Mouse (Mus musculus): ENCODE measurements around the gene Kctd8.
"Not testable (repeated sequence)": the region's sequence is repeated elsewhere in the genome, so short reads cannot be mapped to it uniquely, and the experiment has no call there.

The Kctd8 gene

DNA sequence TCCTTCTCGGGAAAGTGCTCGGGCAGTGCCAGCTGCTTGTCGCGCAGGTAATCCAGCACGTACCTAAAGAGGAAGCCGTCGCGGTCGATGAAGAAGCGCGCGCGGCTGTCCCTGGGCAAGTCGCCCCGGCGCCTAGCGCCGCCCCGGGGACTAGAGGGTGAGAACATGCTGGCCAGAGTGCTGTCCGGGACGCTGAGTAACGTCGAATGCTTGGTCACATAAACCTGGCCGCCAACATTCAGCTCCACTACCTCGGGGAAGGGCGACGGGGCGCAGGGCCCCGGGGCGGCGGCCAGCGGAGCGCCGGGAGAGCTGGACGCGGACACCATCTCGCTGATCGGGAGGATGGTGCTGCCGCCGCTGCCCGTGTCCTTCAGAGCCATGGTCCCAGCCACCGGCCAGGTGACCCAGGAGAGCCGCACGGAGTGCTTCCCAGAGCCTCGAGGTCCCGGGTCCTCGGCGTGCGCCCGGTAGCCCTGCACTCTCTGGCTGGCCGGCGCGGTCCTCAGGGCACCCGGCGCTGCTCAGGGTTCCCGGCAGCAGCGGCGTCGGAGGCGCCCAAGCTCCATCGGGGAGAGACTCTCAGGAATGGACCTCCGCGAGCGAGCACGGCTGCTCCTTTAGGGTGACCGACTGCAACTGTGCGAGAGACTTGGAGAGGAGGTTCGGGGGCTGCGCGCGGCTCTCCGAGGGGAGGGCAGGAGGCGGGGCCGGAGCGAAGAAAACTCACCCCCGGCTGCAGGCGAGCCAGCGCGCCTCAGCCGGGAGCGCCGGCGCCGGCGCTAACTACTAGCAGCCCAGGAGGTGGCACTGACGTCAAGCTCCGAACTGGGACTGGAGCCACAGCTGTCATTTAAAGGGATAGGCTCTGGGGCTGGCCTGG, at the start of gene Kctd8:
Gene Kctd8 (minus strand): TSS at position 761 of the 883 bp plus-strand sequence.
- peak; percentile 77 for DNase-seq (ENCODE audit: low read depth, low spot score)

DNA sequence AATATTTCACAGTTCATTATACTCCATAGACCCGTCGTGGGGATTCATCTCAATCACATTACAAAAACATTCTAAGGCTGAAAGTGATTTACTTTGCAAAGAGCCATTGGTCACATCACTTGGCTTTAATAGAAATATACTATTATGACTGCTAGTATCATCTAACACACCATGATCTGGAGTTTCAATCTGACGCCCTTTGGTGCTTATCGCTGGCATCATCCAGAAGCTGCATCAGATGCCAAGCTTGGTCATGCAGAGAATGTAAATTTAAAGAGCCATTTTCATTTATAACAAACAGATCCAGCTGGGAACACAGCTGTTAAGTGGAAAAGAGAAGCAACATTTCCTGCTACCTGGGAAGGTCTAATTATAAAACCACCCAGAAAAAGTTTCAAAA, 37.6 kb upstream of the Kctd8 start:
- no peak for DNase-seq (ENCODE audit: low read depth, low spot score)

DNA sequence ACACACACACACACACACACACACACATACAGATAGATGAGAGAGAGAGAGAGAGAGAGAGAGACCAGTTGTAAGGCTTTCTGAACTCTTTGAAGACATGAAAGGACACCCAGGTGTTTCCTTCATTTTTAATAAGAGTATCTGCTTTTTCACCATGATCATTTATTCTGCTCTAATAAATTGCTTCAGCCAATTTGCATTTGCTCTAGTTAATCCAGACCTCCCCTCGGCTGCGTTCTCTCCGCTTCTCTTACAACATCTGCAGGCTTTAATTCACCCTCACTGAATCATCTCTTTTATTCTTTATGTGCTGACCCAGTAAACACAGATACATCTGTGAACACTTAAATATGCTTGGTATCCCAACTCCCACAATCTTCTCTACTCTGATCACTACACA, 9.1 kb upstream of the Kctd8 start:
- no peak for DNase-seq (ENCODE audit: low read depth, low spot score)

DNA sequence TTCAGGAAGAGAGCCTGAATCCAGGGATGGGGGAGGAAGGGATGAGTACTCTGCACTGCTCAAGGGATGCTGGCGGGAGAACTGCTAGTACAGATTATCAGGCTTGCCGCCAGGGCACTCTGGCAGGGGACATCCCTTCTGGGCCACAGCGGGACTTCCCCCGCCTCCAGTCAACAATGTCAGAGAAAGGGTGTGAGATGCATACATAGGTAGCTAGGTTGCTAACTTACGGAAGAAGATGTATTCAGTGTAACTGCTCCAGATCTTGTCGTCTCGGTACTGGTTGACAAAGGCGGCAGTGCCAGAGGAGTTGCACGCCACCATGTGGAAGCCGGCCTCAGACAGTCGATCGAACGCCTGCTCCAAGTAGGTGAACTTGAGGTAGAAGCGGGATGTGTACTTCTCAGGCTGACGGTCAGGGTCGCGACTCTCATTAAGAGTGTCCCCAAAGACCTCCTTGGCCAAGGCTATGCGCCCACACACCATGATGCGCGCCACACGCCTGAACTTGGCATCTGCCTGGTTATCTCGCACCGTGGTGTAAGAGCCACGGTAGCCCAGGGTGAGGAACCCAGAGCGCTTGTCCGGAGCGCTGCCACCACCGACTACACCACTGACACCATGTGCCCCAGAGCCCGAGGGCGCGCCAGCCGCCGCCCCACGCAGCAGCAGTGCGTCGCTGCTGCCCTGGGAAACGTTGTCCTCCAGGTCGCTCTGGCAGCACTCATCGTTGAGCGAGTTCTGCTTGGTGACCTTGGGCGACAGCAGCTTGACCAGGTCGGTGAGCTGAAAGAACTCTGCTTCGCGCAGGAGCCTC, 1.2 kb downstream of the Kctd8 start:
- peak; percentile 57 for DNase-seq (ENCODE audit: low read depth, low spot score)

DNA sequence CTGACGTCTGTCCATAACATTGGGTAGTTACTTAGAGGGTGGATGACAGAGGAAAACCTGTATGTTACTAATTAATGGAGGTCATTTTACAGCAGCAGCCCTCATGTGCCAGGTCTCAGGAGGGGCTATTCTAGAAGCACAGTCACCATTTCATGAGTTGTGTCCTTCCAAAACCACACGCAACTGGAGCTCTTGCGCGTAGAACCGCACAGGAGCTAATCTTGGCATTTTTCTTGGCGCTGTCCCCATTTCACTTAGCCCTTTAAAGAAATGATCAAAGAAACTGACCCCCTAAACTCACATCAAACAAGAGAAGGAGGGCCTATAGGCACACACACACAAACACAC, 1.9 kb downstream of the Kctd8 start:
- DNase-seq (ENCODE audit: low read depth, low spot score) = no peak

DNA sequence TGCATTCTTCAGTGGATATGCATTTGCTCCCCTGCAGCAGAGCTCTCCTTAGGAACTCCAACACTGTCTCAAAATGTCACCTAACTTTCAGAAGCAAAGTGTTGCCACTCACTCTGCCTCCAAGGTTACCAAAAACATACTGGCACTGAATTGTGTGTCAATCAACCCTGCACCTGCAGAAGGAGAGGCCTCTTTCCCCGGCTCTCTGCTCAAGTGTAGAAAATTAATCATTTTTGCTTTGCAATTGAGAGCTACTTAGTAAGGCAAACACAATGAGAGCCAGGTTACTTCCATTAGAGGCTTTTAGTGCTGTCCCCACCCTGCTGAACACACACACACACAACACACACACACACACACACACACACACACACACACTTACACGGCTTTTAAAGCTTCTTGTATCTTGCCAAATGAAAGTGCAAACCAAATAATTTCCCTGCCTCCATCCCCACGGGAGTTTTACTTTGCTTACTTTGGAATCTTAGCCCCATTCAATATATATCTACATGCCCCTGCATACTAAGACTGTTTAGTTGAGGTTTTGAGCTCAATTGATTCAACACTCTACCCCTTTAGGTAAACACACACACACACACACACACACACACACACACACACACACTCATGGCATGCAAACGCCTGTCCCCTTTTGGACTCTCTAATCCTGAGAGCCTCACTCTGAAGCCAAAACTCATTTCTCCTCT, 2.4 kb downstream of the Kctd8 start:
- DNase-seq (ENCODE audit: low read depth, low spot score) = no peak

DNA sequence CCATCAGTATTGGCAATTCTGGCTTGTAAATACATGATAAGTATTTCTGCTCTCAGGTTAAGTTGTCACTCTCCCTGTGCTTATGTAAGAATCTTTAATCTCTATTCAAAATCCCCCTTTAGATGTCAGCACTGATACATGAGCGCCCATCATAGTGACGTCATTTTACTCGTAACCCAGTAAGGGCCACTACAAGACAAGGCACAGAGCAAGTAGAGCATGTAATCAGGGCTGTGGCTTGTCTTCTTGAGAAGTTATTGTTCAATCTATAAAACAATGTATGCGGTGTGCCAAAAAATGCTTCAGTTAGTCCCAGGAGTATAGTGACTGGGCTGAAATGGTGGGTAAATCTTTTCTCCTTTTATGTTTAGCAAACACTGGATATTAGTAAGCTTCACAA, 13.9 kb downstream of the Kctd8 start:
- DNase-seq (ENCODE audit: low read depth, low spot score) = no peak

DNA sequence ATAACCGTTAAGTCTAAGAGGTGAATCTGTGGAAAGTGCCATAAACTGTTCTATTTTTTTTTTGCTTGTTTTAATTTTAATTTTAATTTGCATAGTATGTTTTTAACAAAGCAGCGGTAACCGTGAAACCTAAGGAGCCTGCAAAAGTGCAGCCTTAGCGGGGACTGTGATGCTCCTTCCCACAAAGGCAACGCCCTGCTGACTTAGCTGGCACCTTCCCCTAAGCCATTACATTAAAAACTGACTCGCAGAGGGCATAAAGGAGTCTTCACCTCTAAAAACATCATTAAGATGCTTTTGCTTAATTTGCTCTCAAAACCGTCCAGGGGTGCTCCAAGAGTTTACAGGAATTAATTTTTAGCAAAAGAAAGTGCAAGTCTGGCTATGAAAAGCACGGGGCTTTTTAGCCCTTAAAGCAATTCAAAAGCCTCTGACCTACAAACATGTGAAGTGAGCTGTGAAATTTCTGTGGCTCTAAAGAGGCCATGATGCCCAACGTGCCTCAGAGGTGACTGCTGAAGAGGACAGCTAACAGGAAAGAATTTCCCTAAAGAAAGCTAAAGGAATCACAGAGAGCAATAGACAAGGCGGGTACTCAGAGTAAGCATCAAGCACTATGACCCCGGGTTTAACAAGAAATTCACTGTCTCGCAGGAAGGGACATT, 16.8 kb downstream of the Kctd8 start:
- no peak for DNase-seq (ENCODE audit: low read depth, low spot score)

DNA sequence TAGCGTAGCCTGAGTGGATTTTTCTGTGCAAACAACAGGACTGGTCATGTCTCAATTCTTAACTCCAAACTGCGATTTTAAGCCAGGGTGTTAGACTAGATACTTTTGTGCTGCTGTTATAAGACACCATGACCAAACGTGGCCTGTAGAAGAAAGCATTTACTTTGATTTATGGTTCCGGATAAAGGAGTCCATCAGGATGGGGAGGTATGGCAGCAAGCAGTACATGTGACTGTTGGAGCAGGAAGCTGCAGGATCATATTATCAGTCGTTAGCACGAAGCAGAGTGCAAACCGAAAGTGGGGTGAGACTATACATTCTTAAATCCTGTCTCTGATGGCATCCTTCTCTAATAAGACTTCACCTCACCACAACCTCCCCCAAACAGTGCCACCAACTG, 28.9 kb downstream of the Kctd8 start:
- DNase-seq (ENCODE audit: low read depth, low spot score) = no peak

DNA sequence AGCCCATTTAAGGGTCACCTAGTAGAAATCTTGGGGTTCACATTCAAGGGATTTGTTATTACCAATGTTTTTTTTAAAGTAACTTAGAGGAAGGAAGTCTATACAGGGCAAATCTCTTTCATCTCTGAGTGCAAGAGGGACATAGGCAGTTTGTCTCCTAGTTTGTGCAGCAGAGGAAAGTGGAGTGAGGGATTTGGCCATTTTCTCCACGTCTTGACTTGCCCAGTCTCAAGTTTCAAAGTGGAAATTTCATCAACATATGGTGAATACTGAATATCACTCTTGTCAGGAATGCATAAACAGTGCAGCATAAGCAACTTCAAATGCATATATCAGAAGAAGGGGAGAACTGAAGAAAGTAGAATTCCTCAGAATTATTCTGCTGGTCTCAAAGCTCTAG, 39.8 kb downstream of the Kctd8 start:
- no peak for DNase-seq (ENCODE audit: low read depth, low spot score)

DNA sequence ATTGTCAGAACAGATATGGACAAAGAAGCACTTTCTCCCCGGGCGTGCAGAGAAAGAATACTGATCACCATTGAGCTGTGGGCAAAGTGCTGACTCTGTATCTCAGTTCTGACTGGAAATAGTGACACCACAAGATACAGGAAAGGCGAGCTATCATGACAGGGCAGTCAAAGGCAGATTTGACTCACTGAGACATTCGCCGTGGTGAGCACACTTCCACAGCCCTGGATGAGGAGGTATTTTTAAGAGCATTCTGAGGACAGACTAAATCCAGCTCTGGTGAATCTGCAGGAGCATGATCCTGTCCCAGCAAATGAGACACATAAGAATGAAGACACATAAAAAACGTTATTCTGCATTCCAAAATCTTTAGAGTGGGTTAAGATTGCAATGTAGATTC, 49.1 kb downstream of the Kctd8 start:
- DNase-seq (ENCODE audit: low read depth, low spot score) = no peak

DNA sequence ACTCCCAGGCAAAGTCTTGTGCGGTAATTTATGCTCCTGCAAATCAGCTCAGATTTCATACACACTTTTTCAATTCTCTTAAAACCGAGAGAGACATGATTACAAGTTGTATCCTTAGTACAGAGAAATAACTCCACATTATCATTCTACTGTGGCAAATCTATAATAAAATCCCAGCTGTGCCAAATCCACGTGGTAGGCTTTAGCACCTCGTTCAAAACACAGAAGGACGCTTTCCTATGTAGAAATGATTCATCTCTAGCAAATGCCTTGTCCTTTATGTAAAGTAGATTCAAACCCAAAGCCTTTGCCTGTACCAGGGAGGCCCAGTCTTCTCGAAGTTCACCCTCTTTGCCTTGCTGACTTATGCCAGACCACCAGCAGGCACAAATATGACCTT, 57.1 kb downstream of the Kctd8 start:
- no peak for DNase-seq (ENCODE audit: low read depth, low spot score)

DNA sequence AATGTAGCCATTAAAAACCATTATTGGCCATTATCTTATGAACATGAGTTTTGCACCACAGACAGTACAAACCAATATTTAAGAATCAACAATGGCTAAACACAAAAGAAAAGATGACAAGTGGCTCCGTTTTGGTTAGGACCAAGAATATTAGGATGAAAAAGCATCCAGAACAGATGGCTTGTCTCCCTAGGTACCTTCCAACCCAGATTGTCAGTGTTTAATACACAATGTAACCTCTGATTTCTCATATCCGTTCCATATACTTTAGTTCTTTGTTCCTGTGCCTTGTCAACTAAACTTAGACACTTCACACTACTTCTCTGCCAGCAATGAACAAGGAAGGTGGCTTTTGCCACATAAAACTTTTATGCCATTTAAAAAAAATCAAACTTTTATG, 89.1 kb downstream of the Kctd8 start:
- no peak for DNase-seq (ENCODE audit: low read depth, low spot score)

DNA sequence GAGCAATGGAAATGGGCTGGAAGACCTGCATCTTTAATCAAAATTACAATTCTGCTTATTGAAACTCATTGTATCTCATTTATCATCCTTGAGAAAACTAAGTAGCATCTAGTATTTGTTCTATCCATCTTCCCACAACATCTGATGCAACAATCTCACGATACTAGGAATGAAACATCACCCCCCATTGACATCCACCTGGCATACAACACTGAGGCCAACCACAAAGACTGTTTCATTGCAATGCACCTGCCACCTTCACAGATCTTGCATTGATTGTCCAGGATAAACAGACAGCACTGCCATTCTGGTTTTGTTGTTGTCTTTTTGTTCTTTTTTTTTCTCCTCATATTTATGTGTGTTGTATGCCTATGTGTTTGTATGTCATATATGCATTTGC, 99.5 kb downstream of the Kctd8 start:
- no peak for DNase-seq (ENCODE audit: low read depth, low spot score)

DNA sequence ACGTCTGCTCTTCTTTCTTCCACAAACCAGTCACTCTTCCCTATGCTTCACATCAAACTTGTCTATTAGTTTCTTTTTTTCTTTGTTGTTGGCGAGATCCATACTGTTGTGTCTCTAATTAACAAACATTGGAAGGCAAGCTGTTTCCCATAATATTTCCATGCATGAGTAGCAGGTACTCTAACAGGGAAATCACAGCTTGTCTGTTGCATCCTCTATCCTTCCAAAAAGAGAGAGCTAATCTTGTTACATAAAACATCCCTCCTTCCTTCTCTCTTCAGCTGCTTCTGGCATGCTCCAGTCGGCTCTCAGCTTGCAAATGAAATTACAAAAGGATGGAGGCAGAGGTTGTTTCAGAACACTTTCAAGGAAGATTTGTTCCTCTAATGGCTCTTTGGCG, 107.9 kb downstream of the Kctd8 start:
- DNase-seq (ENCODE audit: low read depth, low spot score) = no peak

DNA sequence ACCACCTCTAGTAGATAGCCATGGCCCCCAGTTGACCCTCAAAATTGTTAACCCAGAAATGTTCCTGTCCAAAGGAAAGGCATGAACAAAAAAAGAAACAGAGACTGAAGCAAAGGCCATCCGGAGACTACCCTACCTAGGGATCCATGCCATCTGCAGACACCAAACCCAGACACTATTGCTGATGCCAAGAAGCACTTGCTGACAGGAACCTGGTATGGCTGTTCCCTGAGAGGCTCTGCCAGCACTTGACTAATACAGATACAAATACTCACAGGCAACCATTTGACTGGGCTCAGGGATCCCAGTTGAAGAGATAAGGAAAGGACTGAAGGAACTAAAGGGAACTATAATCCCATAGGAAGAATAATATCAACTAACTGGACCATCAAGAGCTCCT, 109.8 kb downstream of the Kctd8 start:
- DNase-seq (ENCODE audit: low read depth, low spot score) = not testable (repeated sequence)

DNA sequence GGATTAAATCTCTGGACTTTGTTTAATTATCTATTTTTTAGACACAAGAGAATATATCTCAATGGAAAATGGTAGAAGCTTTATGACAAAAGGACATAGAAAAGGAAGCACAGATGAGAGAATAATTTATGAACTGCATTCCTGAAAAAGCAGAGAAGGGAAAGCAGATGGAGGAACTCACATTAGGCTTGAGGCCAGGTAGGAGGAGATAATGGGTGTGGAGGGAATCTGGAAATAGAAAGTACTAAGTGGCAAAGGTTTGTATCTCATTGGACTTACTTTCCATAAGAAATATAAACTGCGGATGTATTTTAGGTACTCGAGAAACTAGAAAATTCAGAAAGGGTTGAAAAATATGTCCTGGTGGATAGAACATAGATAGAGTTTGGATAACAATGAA, 114.3 kb downstream of the Kctd8 start:
- no peak for DNase-seq (ENCODE audit: low read depth, low spot score)

DNA sequence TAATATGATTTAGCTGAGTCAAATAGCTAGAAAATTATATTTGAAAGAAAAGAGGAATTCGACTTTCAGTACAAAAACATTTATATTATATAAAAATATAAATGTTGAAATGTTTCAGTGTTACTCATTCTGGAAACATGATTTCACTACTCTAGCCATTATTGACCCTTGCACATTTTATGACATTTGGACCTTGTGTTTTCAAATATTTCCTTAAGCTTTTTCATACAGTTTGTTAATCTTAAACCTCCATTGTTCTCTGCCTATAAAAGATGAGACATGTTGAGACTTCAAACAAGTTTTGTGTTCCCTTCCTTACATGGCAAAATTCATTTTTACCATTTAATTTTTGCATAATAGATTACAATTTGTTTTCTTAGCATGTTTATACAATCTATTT, 118.9 kb downstream of the Kctd8 start:
- no peak for DNase-seq (ENCODE audit: low read depth, low spot score)

DNA sequence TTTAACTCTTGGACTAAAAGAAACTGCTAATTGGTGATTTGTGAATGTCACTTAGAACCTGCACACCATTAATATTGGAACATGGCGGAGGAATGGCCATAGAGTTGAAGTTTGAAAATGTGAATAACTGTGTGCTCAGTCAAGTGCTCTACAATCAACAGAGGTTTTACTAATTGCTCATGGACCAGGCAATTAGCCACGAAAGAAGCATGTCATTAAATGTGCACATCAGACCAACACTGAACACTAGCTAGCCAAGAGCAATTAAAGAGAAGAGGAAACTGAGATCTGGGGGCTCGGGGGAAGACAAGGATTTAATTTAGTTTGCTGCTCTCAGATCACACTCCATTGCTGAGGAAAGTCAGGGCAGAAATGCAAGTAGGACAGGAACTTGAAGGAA, 126.3 kb downstream of the Kctd8 start:
- no peak for DNase-seq (ENCODE audit: low read depth, low spot score)

DNA sequence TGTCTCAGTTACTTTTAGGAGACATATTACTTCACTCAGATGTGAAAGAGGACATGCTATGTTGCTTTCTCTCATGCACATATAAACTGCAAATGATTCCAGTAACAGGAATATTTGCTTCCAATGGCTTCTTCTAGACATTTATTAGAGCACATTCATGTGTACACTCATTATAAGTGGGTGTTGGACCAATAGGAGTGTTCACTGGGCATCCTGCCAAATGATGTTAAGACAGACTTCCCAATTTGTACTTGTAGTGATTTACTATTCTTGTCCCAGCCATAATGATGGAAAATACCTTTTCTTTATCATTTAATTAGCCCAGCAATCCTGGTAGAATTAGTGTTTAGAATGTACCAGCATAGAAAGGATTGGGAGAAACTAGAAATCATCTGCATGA, 132.1 kb downstream of the Kctd8 start:
- DNase-seq (ENCODE audit: low read depth, low spot score) = no peak

DNA sequence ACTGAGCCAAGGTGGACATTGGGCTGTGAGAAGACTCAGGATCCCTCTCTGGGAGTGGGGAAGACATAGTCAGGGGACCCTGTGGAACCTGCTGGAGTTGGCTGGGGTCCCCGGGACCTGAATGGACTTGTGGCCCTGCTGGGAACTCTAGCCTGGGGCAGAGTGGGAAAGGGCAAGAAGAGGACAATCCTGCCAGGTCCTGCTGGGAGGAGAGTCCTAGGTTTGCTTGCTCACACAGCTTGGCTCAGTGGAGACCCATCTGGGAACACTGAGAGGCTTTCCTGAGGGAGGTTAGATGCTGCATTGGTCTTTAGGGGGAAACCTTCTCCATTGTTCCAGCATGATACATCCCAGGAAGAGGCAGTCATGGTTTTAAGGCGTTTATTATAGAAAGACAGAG, 133.8 kb downstream of the Kctd8 start:
- DNase-seq (ENCODE audit: low read depth, low spot score) = no peak
